Mouse (Mus musculus) liver, adult 2 months (tissue): ENCODE data around the gene Zbtb20.

Experiments used
- CTCF ChIP-seq: fragments of 200-500 bp; IDR thresholded peaks from 2 replicates; pipeline ENCODE4 v1.5.1; 2011; ENCODE audit warnings: low read depth, low read length, control low read depth
- POLR2A ChIP-seq: fragments of 200-500 bp; IDR thresholded peaks from 2 replicates; pipeline ENCODE4 v1.6.1; 2011; ENCODE audit warnings: low read length, control low read depth; ENCODE audit not compliant: insufficient read depth; ENCODE audit errors: extremely low read depth

DNA sequence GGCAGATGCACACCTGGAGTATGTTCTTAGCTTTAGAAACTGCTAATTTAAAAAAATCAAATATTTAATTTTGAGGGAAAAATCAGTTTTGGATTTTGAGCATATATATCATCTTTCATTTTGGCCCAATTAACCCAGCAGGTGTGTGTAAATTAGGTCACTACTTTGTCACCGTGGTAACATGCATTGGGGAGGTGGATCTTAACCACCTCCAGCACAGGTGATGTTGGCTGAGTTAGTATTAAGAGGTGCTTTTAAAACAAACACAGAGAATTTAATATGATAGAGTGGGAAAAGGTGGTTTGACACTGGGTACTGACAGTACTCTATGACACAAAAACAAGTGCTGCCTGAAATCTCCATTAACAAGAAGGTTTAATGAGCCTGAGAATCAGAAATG is 218.5 kb downstream of the Zbtb20 start:
- TF ChIP-seq CTCF (no peak), POLR2A (no peak)
